In genomic region chr13:37667386-37667785, GRCm38 (mm10) we compare ENCODE assay signal across 19 mouse cellular contexts.
A peak's percentile ranks its signal among the peaks of the same experiment; 100 is the strongest.
DNase-seq lines count a peak whose midpoint lies in the region; ATAC-seq and TF ChIP-seq lines count a peak whose summit lies in the region.
"Had no signal": no experiment of that assay in that cellular context is flagged by ENCODE, and none has a peak within 500 bp of the region (broad histone marks: within the 10 kb centered on the region; RNA-seq: fewer than 3 reads in every experiment).

No protein-coding gene starts in this region.

- intact Hi-C loops in heart, postnatal 14 days (cut with DNase I): loop anchor here (5.0 kb wide), 1 partner anchor 120 kb away; no protein-coding TSS in a partner anchor

- TF ChIP-seq POLR2A in small intestine, adult 2 months (IDR thresholded peaks at IDR 0.05; ENCODE audit: low read depth, low read length): no peak

- H3K4me2 ChIP-seq in heart, embryonic 13.5 days: no peak overlapping the region
- H3K4me2 ChIP-seq in lung, embryonic 14.5 days: no peak overlapping the region
- H3K4me2 ChIP-seq: embryonic facial prominence, embryonic 12.5 days; forebrain, embryonic 15.5 days; hindbrain, embryonic 13.5 days; neural tube, embryonic 12.5 days had no signal

- no peaks in the 10 kb centered on the region for H3K36me3 ChIP-seq in heart, embryonic 13.5 days
- H3K36me3 ChIP-seq in megakaryocyte, embryonic 14.5 days (replicated peaks; ENCODE audit: low read length): no peaks in the 10 kb centered on the region
- no peaks in the 10 kb centered on the region for H3K36me3 ChIP-seq in lung, embryonic 14.5 days (ENCODE audit: insufficient read depth)
- no peaks in the 10 kb centered on the region for H3K36me3 ChIP-seq in small intestine, adult 2 months (ENCODE audit: control insufficient read depth, insufficient read depth, low read length)
- H3K36me3 ChIP-seq: embryonic facial prominence, embryonic 12.5 days; forebrain, embryonic 15.5 days; hindbrain, embryonic 13.5 days; limb, embryonic 10.5 days; neural tube, embryonic 12.5 days had no signal

- H3K4me3 ChIP-seq in heart, embryonic 13.5 days: no peak overlapping the region
- peak overlapping the region; percentile 87 for H3K4me3 ChIP-seq in megakaryocyte, embryonic 14.5 days (replicated peaks)
- H3K4me3 ChIP-seq in lung, embryonic 14.5 days (ENCODE audit: low read depth, low read length): no peak overlapping the region
- no peak overlapping the region for H3K4me3 ChIP-seq in small intestine, adult 2 months (ENCODE audit: low read depth, low read length)
- H3K4me3 ChIP-seq: embryonic facial prominence, embryonic 12.5 days; forebrain, embryonic 15.5 days; hindbrain, embryonic 13.5 days; layer of hippocampus, adult 2 months; limb, embryonic 10.5 days; neural tube, embryonic 12.5 days had no signal

- no peak for TF ChIP-seq CTCF in lung, embryonic 14.5 days (IDR thresholded peaks at IDR 0.05; ENCODE audit: low read depth)
- TF ChIP-seq CTCF in small intestine, adult 2 months (IDR thresholded peaks at IDR 0.05; ENCODE audit: extremely low read depth, insufficient read length, insufficient replicate concordance, low read depth, low read length): no peak

- WGBS in heart, embryonic 13.5 days: 12% methylated on average over 4 of the region's 4 CpGs
- 11% methylated on average over 4 of the region's 4 CpGs for WGBS in lung, embryonic 14.5 days
- 15% methylated on average over 4 of the region's 4 CpGs for WGBS in small intestine, adult 2 months

- peaks cover 23% of the 10 kb centered on the region for H3K4me1 ChIP-seq in heart, embryonic 13.5 days
- H3K4me1 ChIP-seq in megakaryocyte, embryonic 14.5 days: peaks cover 59% of the 10 kb centered on the region
- H3K4me1 ChIP-seq in lung, embryonic 14.5 days (ENCODE audit: insufficient read depth): no peaks in the 10 kb centered on the region
- peaks cover 14% of the 10 kb centered on the region; the same call in 1 of the 2 replicates for H3K4me1 ChIP-seq in small intestine, adult 2 months (ENCODE audit: control insufficient read depth, insufficient read depth, insufficient read length, low read length)
- H3K4me1 ChIP-seq: embryonic facial prominence, embryonic 12.5 days; forebrain, embryonic 15.5 days; hindbrain, embryonic 13.5 days; limb, embryonic 10.5 days; neural tube, embryonic 12.5 days had no signal

- H3K27me3 ChIP-seq in heart, embryonic 13.5 days (replicated peaks): no peaks in the 10 kb centered on the region
- no peaks in the 10 kb centered on the region for H3K27me3 ChIP-seq in megakaryocyte, embryonic 14.5 days (replicated peaks)
- no peaks in the 10 kb centered on the region for H3K27me3 ChIP-seq in lung, embryonic 14.5 days (ENCODE audit: insufficient read depth, low read length)
- H3K27me3 ChIP-seq in small intestine, adult 2 months (ENCODE audit: control insufficient read depth, insufficient read depth, low read length): no peaks in the 10 kb centered on the region
- H3K27me3 ChIP-seq: embryonic facial prominence, embryonic 12.5 days; forebrain, embryonic 15.5 days; hindbrain, embryonic 13.5 days; neural tube, embryonic 12.5 days had no signal

- H3K9ac ChIP-seq in heart, embryonic 13.5 days: no peak overlapping the region
- no peak overlapping the region for H3K9ac ChIP-seq in lung, embryonic 14.5 days
- H3K9ac ChIP-seq: embryonic facial prominence, embryonic 12.5 days; forebrain, embryonic 15.5 days; hindbrain, embryonic 13.5 days; liver, embryonic 14.5 days; neural tube, embryonic 12.5 days had no signal

- H3K9me3 ChIP-seq in heart, embryonic 13.5 days: no peaks in the 10 kb centered on the region
- H3K9me3 ChIP-seq in megakaryocyte, embryonic 14.5 days: no peaks in the 10 kb centered on the region
- no peaks in the 10 kb centered on the region for H3K9me3 ChIP-seq in lung, embryonic 14.5 days (ENCODE audit: low read depth, low read length)
- H3K9me3 ChIP-seq: embryonic facial prominence, embryonic 12.5 days; forebrain, embryonic 15.5 days; hindbrain, embryonic 13.5 days; limb, embryonic 10.5 days; neural tube, embryonic 12.5 days had no signal

- no peak for ATAC-seq in heart, embryonic 13.5 days (ENCODE audit: extremely low read depth, insufficient number of reproducible peaks, low FRiP score, low TSS enrichment)
- no peak for ATAC-seq in megakaryocyte, adult 5-6 weeks (ENCODE audit: poor library complexity, severe bottlenecking)
- no peak for ATAC-seq in lung, embryonic 14.5 days (ENCODE audit: insufficient read depth)
- ATAC-seq: activated CD4-positive, CD25-positive, alpha-beta regulatory T cell, adult 4 months; forebrain, embryonic 15.5 days had no signal

- no peak for DNase-seq in heart, postnatal 14 days
- peak; percentile 53 for DNase-seq in lung, embryonic 14.5 days
- DNase-seq in right cerebral cortex, adult 2 months (ENCODE audit: low spot score in 2 of 2): no peak
- DNase-seq in left cerebral cortex, adult 9 months (ENCODE audit: low spot score in 2 of 2): no peak
- DNase-seq: adrenal gland, postnatal 25 days; cerebellum, adult 8-10 months; right cerebral cortex, postnatal 14 days had no signal

- H3K27ac ChIP-seq in heart, embryonic 13.5 days (replicated peaks): peak overlapping the region; percentile 45; the same call in 1 of the 2 replicates
- 0 out of 2 replicates have a peak overlapping the region, but pooled peaks have one; percentile 48 for H3K27ac ChIP-seq in lung, embryonic 14.5 days (ENCODE audit: low read depth)
- peak overlapping the region; percentile 81 for H3K27ac ChIP-seq in small intestine, adult 2 months (ENCODE audit: insufficient read depth, low read depth, low read length)
- H3K27ac ChIP-seq: embryonic facial prominence, embryonic 12.5 days; forebrain, embryonic 15.5 days; hindbrain, embryonic 13.5 days; layer of hippocampus, adult 2 months; limb, embryonic 10.5 days; liver, embryonic 14.5 days; neural tube, embryonic 12.5 days had no signal
